Mouse (Mus musculus) splenic B cell, adult 2 months (primary cell): ENCODE measurements around the gene Tmem160.

Experiments used
- DNase-seq: peaks from one replicate; pipeline ENCODE4 v3.0.0-alpha.2; 2011; ENCODE audit warnings: low read depth, low spot score
- H3K27me3 ChIP-seq: 2 replicates; pipeline ENCODE4 v1.6.1; 2012; ENCODE audit warnings: mild to moderate bottlenecking, low read length, moderate library complexity, mixed read lengths; ENCODE audit not compliant: control insufficient read depth, poor library complexity, insufficient read depth, severe bottlenecking
- H3K36me3 ChIP-seq: 2 replicates; pipeline ENCODE4 v1.6.1; 2012; ENCODE audit warnings: mild to moderate bottlenecking, low read length, moderate library complexity, mixed read lengths; ENCODE audit not compliant: control insufficient read depth, poor library complexity, insufficient read depth, severe bottlenecking

Gene Tmem160

GRCm38 (mm10) chr7:16452587-16453073 lies at the start of gene Tmem160:
Gene Tmem160 (plus strand): TSS chr7:16452779.
- H3K36me3 ChIP-seq: peaks cover 6% of the 10 kb centered on the region; the same call in 1 of the 2 replicates
- peak; percentile 95 for DNase-seq
- no peaks in the 10 kb centered on the region for H3K27me3 ChIP-seq

- peak; percentile 60 for DNase-seq
Observed at GRCm38 (mm10) chr7:16402968-16403948, 49.3 kb upstream of the Tmem160 start.

GRCm38 (mm10) chr7:16404315-16405072 lies 48.1 kb upstream of the Tmem160 start:
- H3K27me3 ChIP-seq: no peaks in the 10 kb centered on the region
- no peak for DNase-seq
- H3K36me3 ChIP-seq: peaks cover 2% of the 10 kb centered on the region; the same call in 1 of the 2 replicates

More at GRCm38 (mm10) chr7:16402968-16403948, 49.3 kb upstream of the Tmem160 start:
- no peaks in the 10 kb centered on the region for H3K27me3 ChIP-seq
- H3K36me3 ChIP-seq: peaks cover 2% of the 10 kb centered on the region; the same call in 1 of the 2 replicates

GRCm38 (mm10) chr7:16405073-16405455 lies 47.5 kb upstream of the Tmem160 start:
- no peak for DNase-seq

GRCm38 (mm10) chr7:16405516-16406351 lies 46.8 kb upstream of the Tmem160 start:
- Histone ChIP-seq H3K36me3 (peaks cover 2% of the 10 kb centered on the region; the same call in 1 of the 2 replicates), H3K27me3 (no peaks in the 10 kb centered on the region)
- DNase-seq: peak; percentile 45

More at GRCm38 (mm10) chr7:16405073-16405455, 47.5 kb upstream of the Tmem160 start:
- no peaks in the 10 kb centered on the region for H3K27me3 ChIP-seq
- H3K36me3 ChIP-seq: peaks cover 2% of the 10 kb centered on the region; the same call in 1 of the 2 replicates

- peaks cover 2% of the 10 kb centered on the region; the same call in 1 of the 2 replicates for H3K36me3 ChIP-seq
- DNase-seq: no peak
- H3K27me3 ChIP-seq: no peaks in the 10 kb centered on the region
Observed at GRCm38 (mm10) chr7:16406978-16407377, 45.6 kb upstream of the Tmem160 start.

- DNase-seq: no peak
- Histone ChIP-seq H3K27me3 (no peaks in the 10 kb centered on the region), H3K36me3 (no peaks in the 10 kb centered on the region)
Observed at GRCm38 (mm10) chr7:16411100-16411499, 41.5 kb upstream of the Tmem160 start.

GRCm38 (mm10) chr7:16412220-16412896 lies 40.2 kb upstream of the Tmem160 start:
- no peak for DNase-seq

GRCm38 (mm10) chr7:16412930-16413329 lies 39.6 kb upstream of the Tmem160 start:
- no peak for DNase-seq
- Histone ChIP-seq H3K27me3 (no peaks in the 10 kb centered on the region), H3K36me3 (no peaks in the 10 kb centered on the region)

More at GRCm38 (mm10) chr7:16412220-16412896, 40.2 kb upstream of the Tmem160 start:
- H3K27me3 ChIP-seq: no peaks in the 10 kb centered on the region
- no peaks in the 10 kb centered on the region for H3K36me3 ChIP-seq

GRCm38 (mm10) chr7:16415426-16415825 lies 37.2 kb upstream of the Tmem160 start:
- DNase-seq: no peak
- no peaks in the 10 kb centered on the region for H3K27me3 ChIP-seq
- peaks cover 4% of the 10 kb centered on the region for H3K36me3 ChIP-seq

GRCm38 (mm10) chr7:16417141-16417771 lies 35.3 kb upstream of the Tmem160 start:
- Histone ChIP-seq H3K36me3 (peaks cover 8% of the 10 kb centered on the region), H3K27me3 (no peaks in the 10 kb centered on the region)
- no peak for DNase-seq

GRCm38 (mm10) chr7:16418713-16419112 lies 33.9 kb upstream of the Tmem160 start:
- DNase-seq: no peak
- H3K36me3 ChIP-seq: peaks cover 10% of the 10 kb centered on the region
- no peaks in the 10 kb centered on the region for H3K27me3 ChIP-seq

GRCm38 (mm10) chr7:16420493-16421118 lies 32.0 kb upstream of the Tmem160 start:
- H3K36me3 ChIP-seq: peaks cover 14% of the 10 kb centered on the region
- H3K27me3 ChIP-seq: no peaks in the 10 kb centered on the region
- no peak for DNase-seq
